Mouse (Mus musculus): ENCODE data around the gene Gria2. TPM values are rescaled to one million over a fixed set of nuclear protein-coding genes. Genes with fewer than 3 reads are reported as not detected.

The Gria2 gene
- polyA plus RNA-seq, 1 experiment from 2014 or later, result 4.8 TPM

GRCm38 (mm10) chr3:80812237-80812636 lies 9.6 kb upstream of the Gria2 start:
- no peaks in the 10 kb centered on the region for H3K27me3 ChIP-seq (ENCODE audit: control insufficient read depth, insufficient read depth, low read length)
- no peak overlapping the region for H3K9ac ChIP-seq (replicated peaks; ENCODE audit: low read length)
- H3K4me3 ChIP-seq (ENCODE audit: low read depth, low read length), result no peak overlapping the region
- no peaks in the 10 kb centered on the region for H3K4me1 ChIP-seq (ENCODE audit: control insufficient read depth, insufficient read depth, low read length)
- H3K4me2 ChIP-seq (ENCODE audit: low read depth, low read length), result no peak overlapping the region
- H3K36me3 ChIP-seq (replicated peaks; ENCODE audit: control insufficient read depth, insufficient read depth, low read depth, low read length), result no peaks in the 10 kb centered on the region
- H3K27ac ChIP-seq (replicated peaks; ENCODE audit: low read depth, low read length), result no peak overlapping the region
- 82% methylated on average over 3 of the region's 3 CpGs for WGBS
- no peak for ATAC-seq (replicated peaks; ENCODE audit: insufficient number of reproducible peaks, low FRiP score, low TSS enrichment, low read depth)
- no peaks in the 10 kb centered on the region for H3K9me3 ChIP-seq (replicated peaks; ENCODE audit: control insufficient read depth, low read length)
- no peak for DNase-seq (ENCODE audit: low spot score)

- Histone ChIP-seq H3K36me3 (replicated peaks; ENCODE audit: control insufficient read depth, insufficient read depth, low read depth, low read length) (no peaks in the 10 kb centered on the region), H3K27me3 (ENCODE audit: control insufficient read depth, insufficient read depth, low read length) (peaks cover 13% of the 10 kb centered on the region), H3K4me2 (ENCODE audit: low read depth, low read length) (no peak overlapping the region), H3K27ac (replicated peaks; ENCODE audit: low read depth, low read length) (no peak overlapping the region), H3K9ac (replicated peaks; ENCODE audit: low read length) (no peak overlapping the region), H3K4me1 (ENCODE audit: control insufficient read depth, insufficient read depth, low read length) (no peaks in the 10 kb centered on the region), H3K9me3 (replicated peaks; ENCODE audit: control insufficient read depth, low read length) (no peaks in the 10 kb centered on the region), H3K4me3 (ENCODE audit: low read depth, low read length) (no peak overlapping the region)
- 4% methylated on average over 1 of the region's 1 CpGs for WGBS
- DNase-seq (ENCODE audit: low spot score), result peak; percentile 50
- no peak for ATAC-seq (replicated peaks; ENCODE audit: insufficient number of reproducible peaks, low FRiP score, low TSS enrichment, low read depth)
These were observed 2.7 kb upstream of the Gria2 start for GRCm38 (mm10) chr3:80805327-80805726.

- no peak for DNase-seq (ENCODE audit: low spot score)
- Histone ChIP-seq H3K4me2 (ENCODE audit: low read depth, low read length) (no peak overlapping the region), H3K4me1 (ENCODE audit: control insufficient read depth, insufficient read depth, low read length) (no peaks in the 10 kb centered on the region), H3K9me3 (replicated peaks; ENCODE audit: control insufficient read depth, low read length) (no peaks in the 10 kb centered on the region), H3K9ac (replicated peaks; ENCODE audit: low read length) (no peak overlapping the region), H3K27me3 (ENCODE audit: control insufficient read depth, insufficient read depth, low read length) (peaks cover 13% of the 10 kb centered on the region), H3K4me3 (ENCODE audit: low read depth, low read length) (no peak overlapping the region), H3K27ac (replicated peaks; ENCODE audit: low read depth, low read length) (no peak overlapping the region), H3K36me3 (replicated peaks; ENCODE audit: control insufficient read depth, insufficient read depth, low read depth, low read length) (no peaks in the 10 kb centered on the region)
- no peak for ATAC-seq (replicated peaks; ENCODE audit: insufficient number of reproducible peaks, low FRiP score, low TSS enrichment, low read depth)
- WGBS, result 68% methylated on average over 1 of the region's 1 CpGs
These were observed 1.2 kb upstream of the Gria2 start for GRCm38 (mm10) chr3:80803811-80804210.

GRCm38 (mm10) chr3:80803211-80803610 lies 576 bp upstream of the Gria2 start:
- H3K9me3 ChIP-seq (replicated peaks; ENCODE audit: control insufficient read depth, low read length), result no peaks in the 10 kb centered on the region
- peaks cover 13% of the 10 kb centered on the region for H3K27me3 ChIP-seq (ENCODE audit: control insufficient read depth, insufficient read depth, low read length)
- H3K4me3 ChIP-seq (ENCODE audit: low read depth, low read length), result peak overlapping the region; percentile 43; the same call in 1 of the 2 replicates
- no peaks in the 10 kb centered on the region for H3K36me3 ChIP-seq (replicated peaks; ENCODE audit: control insufficient read depth, insufficient read depth, low read depth, low read length)
- DNase-seq (ENCODE audit: low spot score), result no peak
- H3K4me1 ChIP-seq (ENCODE audit: control insufficient read depth, insufficient read depth, low read length), result no peaks in the 10 kb centered on the region
- H3K27ac ChIP-seq (replicated peaks; ENCODE audit: low read depth, low read length), result no peak overlapping the region
- no peak overlapping the region for H3K9ac ChIP-seq (replicated peaks; ENCODE audit: low read length)
- 64% methylated on average over 8 of the region's 8 CpGs for WGBS
- no peak for ATAC-seq (replicated peaks; ENCODE audit: insufficient number of reproducible peaks, low FRiP score, low TSS enrichment, low read depth)
- H3K4me2 ChIP-seq (ENCODE audit: low read depth, low read length), result peak overlapping the region; percentile 66

GRCm38 (mm10) chr3:80801827-80802310 lies 766 bp downstream of the Gria2 start:
- no peaks in the 10 kb centered on the region for H3K4me1 ChIP-seq (ENCODE audit: control insufficient read depth, insufficient read depth, low read length)
- H3K9me3 ChIP-seq (replicated peaks; ENCODE audit: control insufficient read depth, low read length), result no peaks in the 10 kb centered on the region
- H3K27me3 ChIP-seq (ENCODE audit: control insufficient read depth, insufficient read depth, low read length), result peaks cover 13% of the 10 kb centered on the region
- no peak overlapping the region for H3K27ac ChIP-seq (replicated peaks; ENCODE audit: low read depth, low read length)
- no peaks in the 10 kb centered on the region for H3K36me3 ChIP-seq (replicated peaks; ENCODE audit: control insufficient read depth, insufficient read depth, low read depth, low read length)
- ATAC-seq (replicated peaks; ENCODE audit: insufficient number of reproducible peaks, low FRiP score, low TSS enrichment, low read depth), result no peak
- H3K4me3 ChIP-seq (ENCODE audit: low read depth, low read length), result peak overlapping the region; percentile 43; the same call in 1 of the 2 replicates
- H3K4me2 ChIP-seq (ENCODE audit: low read depth, low read length), result no peak overlapping the region; the same call in 1 of the 2 replicates
- WGBS, result 20% methylated on average over 6 of the region's 6 CpGs
- H3K9ac ChIP-seq (replicated peaks; ENCODE audit: low read length), result no peak overlapping the region
- peak; percentile 3 for DNase-seq (ENCODE audit: low spot score)

GRCm38 (mm10) chr3:80800995-80801826 lies 1.4 kb downstream of the Gria2 start:
- H3K9ac ChIP-seq (replicated peaks; ENCODE audit: low read length), result peak overlapping the region; percentile 55
- no peaks in the 10 kb centered on the region for H3K36me3 ChIP-seq (replicated peaks; ENCODE audit: control insufficient read depth, insufficient read depth, low read depth, low read length)
- H3K27ac ChIP-seq (replicated peaks; ENCODE audit: low read depth, low read length), result no peak overlapping the region
- H3K4me1 ChIP-seq (ENCODE audit: control insufficient read depth, insufficient read depth, low read length), result no peaks in the 10 kb centered on the region
- WGBS, result 12% methylated on average over 32 of the region's 33 CpGs
- DNase-seq (ENCODE audit: low spot score), result peak; percentile 33
- H3K4me2 ChIP-seq (ENCODE audit: low read depth, low read length), result peak overlapping the region; percentile 76
- H3K9me3 ChIP-seq (replicated peaks; ENCODE audit: control insufficient read depth, low read length), result no peaks in the 10 kb centered on the region
- H3K27me3 ChIP-seq (ENCODE audit: control insufficient read depth, insufficient read depth, low read length), result peaks cover 13% of the 10 kb centered on the region
- peak; percentile 42; the same call in 1 of the 2 replicates for ATAC-seq (replicated peaks; ENCODE audit: insufficient number of reproducible peaks, low FRiP score, low TSS enrichment, low read depth)
- peak overlapping the region; percentile 43 for H3K4me3 ChIP-seq (ENCODE audit: low read depth, low read length)

GRCm38 (mm10) chr3:80800299-80800994 lies 2.2 kb downstream of the Gria2 start:
- Histone ChIP-seq H3K4me1 (ENCODE audit: control insufficient read depth, insufficient read depth, low read length) (no peaks in the 10 kb centered on the region), H3K4me2 (ENCODE audit: low read depth, low read length) (peak overlapping the region; percentile 76), H3K27ac (replicated peaks; ENCODE audit: low read depth, low read length) (no peak overlapping the region), H3K27me3 (ENCODE audit: control insufficient read depth, insufficient read depth, low read length) (peaks cover 13% of the 10 kb centered on the region), H3K9me3 (replicated peaks; ENCODE audit: control insufficient read depth, low read length) (no peaks in the 10 kb centered on the region), H3K9ac (replicated peaks; ENCODE audit: low read length) (peak overlapping the region; percentile 55), H3K36me3 (replicated peaks; ENCODE audit: control insufficient read depth, insufficient read depth, low read depth, low read length) (no peaks in the 10 kb centered on the region), H3K4me3 (ENCODE audit: low read depth, low read length) (peak overlapping the region; percentile 32)
- WGBS, result 2% methylated on average over 29 of the region's 29 CpGs
- peak; percentile 36; the same call in 1 of the 2 replicates for ATAC-seq (replicated peaks; ENCODE audit: insufficient number of reproducible peaks, low FRiP score, low TSS enrichment, low read depth)
- peak; percentile 36 for DNase-seq (ENCODE audit: low spot score)

GRCm38 (mm10) chr3:80797935-80798334 lies 4.7 kb downstream of the Gria2 start:
- WGBS, result 84% methylated on average over 1 of the region's 1 CpGs
- Histone ChIP-seq H3K9me3 (replicated peaks; ENCODE audit: control insufficient read depth, low read length) (no peaks in the 10 kb centered on the region), H3K27me3 (ENCODE audit: control insufficient read depth, insufficient read depth, low read length) (peaks cover 13% of the 10 kb centered on the region), H3K27ac (replicated peaks; ENCODE audit: low read depth, low read length) (no peak overlapping the region), H3K4me1 (ENCODE audit: control insufficient read depth, insufficient read depth, low read length) (no peaks in the 10 kb centered on the region), H3K9ac (replicated peaks; ENCODE audit: low read length) (no peak overlapping the region), H3K4me2 (ENCODE audit: low read depth, low read length) (no peak overlapping the region), H3K4me3 (ENCODE audit: low read depth, low read length) (no peak overlapping the region), H3K36me3 (replicated peaks; ENCODE audit: control insufficient read depth, insufficient read depth, low read depth, low read length) (no peaks in the 10 kb centered on the region)
- DNase-seq (ENCODE audit: low spot score), result no peak
- ATAC-seq (replicated peaks; ENCODE audit: insufficient number of reproducible peaks, low FRiP score, low TSS enrichment, low read depth), result no peak

Measured in embryonic facial prominence, embryonic 11.5 days (tissue).